Mouse (Mus musculus) left cerebral cortex, postnatal 4 days (tissue): ENCODE data around the gene Ttc7. TPM values are rescaled to one million over a fixed set of nuclear protein-coding genes. Genes with fewer than 3 reads are reported as not detected.
"Not testable (repeated sequence)": the region's sequence is repeated elsewhere in the genome, so short reads cannot be mapped to it uniquely, and the experiment has no call there.

ENCODE experiments used
- DNase-seq: peaks from one replicate; pipeline ENCODE4 v3.0.0-alpha.2; 2022
- intact Hi-C: fragments of 180-260 bp; cut with DNase I; formaldehyde crosslinking; loops from one replicate; pipeline ENCODE4 v1.15.1; 2025
- total RNA-seq, 2 experiments: library from RNA; stranded (reverse); gene quantifications; 2 replicates each; pipeline ENCODE4 v1.2.3; 2021

The Ttc7 gene
- total RNA-seq, 2 experiments from 2014 or later, result 7.7 to 8.7 TPM

- DNase-seq, result no peak
- intact Hi-C loops, result no loop called here
Measured at GRCm38 (mm10) chr17:87285731-87286465, 3.2 kb downstream of the Ttc7 start.

GRCm38 (mm10) chr17:87286481-87287143 is 3.9 kb downstream of the Ttc7 start:
- intact Hi-C loops, result no loop called here
- no peak for DNase-seq

GRCm38 (mm10) chr17:87287197-87287777 is 4.6 kb downstream of the Ttc7 start:
- no peak for DNase-seq
- intact Hi-C loops, result no loop called here

GRCm38 (mm10) chr17:87288131-87288530 is 5.4 kb downstream of the Ttc7 start:
- intact Hi-C loops, result no loop called here
- no peak for DNase-seq

GRCm38 (mm10) chr17:87289367-87289766 is 6.7 kb downstream of the Ttc7 start:
- no peak for DNase-seq
- intact Hi-C loops, result no loop called here

- intact Hi-C loops, result no loop called here
- no peak for DNase-seq
Measured at GRCm38 (mm10) chr17:87291037-87291436, 8.4 kb downstream of the Ttc7 start.

- intact Hi-C loops, result no loop called here
- no peak for DNase-seq
Measured at GRCm38 (mm10) chr17:87291782-87292181, 9.1 kb downstream of the Ttc7 start.

GRCm38 (mm10) chr17:87293125-87293524 is 10.4 kb downstream of the Ttc7 start:
- no peak for DNase-seq
- intact Hi-C loops, result no loop called here

- DNase-seq, result no peak
- intact Hi-C loops, result no loop called here
Measured at GRCm38 (mm10) chr17:87295738-87296137, 13.1 kb downstream of the Ttc7 start.

GRCm38 (mm10) chr17:87296701-87297100 is 14.0 kb downstream of the Ttc7 start:
- intact Hi-C loops, DNase-seq: not testable (repeated sequence)

- intact Hi-C loops, result no loop called here
- no peak for DNase-seq
Measured at GRCm38 (mm10) chr17:87298944-87299343, 16.3 kb downstream of the Ttc7 start.

GRCm38 (mm10) chr17:87300340-87300739 is 17.7 kb downstream of the Ttc7 start:
- intact Hi-C loops, result no loop called here

GRCm38 (mm10) chr17:87301607-87302006 is 18.9 kb downstream of the Ttc7 start:
- DNase-seq, intact Hi-C loops: not testable (repeated sequence)

More at GRCm38 (mm10) chr17:87300340-87300739, 17.7 kb downstream of the Ttc7 start:
- DNase-seq, result no peak

- intact Hi-C loops, result no loop called here
- DNase-seq, result no peak
Measured at GRCm38 (mm10) chr17:87302014-87302794, 19.5 kb downstream of the Ttc7 start.

- DNase-seq, result no peak
- intact Hi-C loops, result no loop called here
Measured at GRCm38 (mm10) chr17:87304151-87304894, 21.6 kb downstream of the Ttc7 start.

- intact Hi-C loops, result no loop called here
- DNase-seq, result no peak
Measured at GRCm38 (mm10) chr17:87305065-87305464, 22.4 kb downstream of the Ttc7 start.

- intact Hi-C loops, result no loop called here
- no peak for DNase-seq
Measured at GRCm38 (mm10) chr17:87306746-87307145, 24.1 kb downstream of the Ttc7 start.

GRCm38 (mm10) chr17:87309073-87309788 is 26.5 kb downstream of the Ttc7 start:
- no peak for DNase-seq
- intact Hi-C loops, result no loop called here

- DNase-seq, result no peak
- intact Hi-C loops, result loop anchor here (10.0 kb wide), 1 partner anchor 634 kb away; no protein-coding TSS in a partner anchor
Measured at GRCm38 (mm10) chr17:87310497-87310896, 27.8 kb downstream of the Ttc7 start.

GRCm38 (mm10) chr17:87312351-87312750 is 29.7 kb downstream of the Ttc7 start:
- intact Hi-C loops, result loop anchor here (10.0 kb wide), 1 partner anchor 632 kb away; no protein-coding TSS in a partner anchor
- DNase-seq, result peak; percentile 49
